30 mouse cellular contexts compared by ENCODE assay signal in genomic region chr9:80819070-80819469, GRCm38 (mm10).
"Had no signal": no experiment of that assay in that cellular context is flagged by ENCODE, and none has a peak within 500 bp of the region (broad histone marks: within the 10 kb centered on the region; RNA-seq: fewer than 3 reads in every experiment).

No protein-coding gene starts in this region.

- DNase-seq: left cerebral cortex, postnatal 4 days; liver; liver, embryonic 13.5 days; liver, postnatal 0 days; lung, adult 18-20 months; lung, adult 2 months; lung, embryonic 14.5 days; lung, postnatal 10 days; lung, postnatal 14 days; lung, postnatal 36 days; lung, postnatal 4 days; midbrain, embryonic 14.5 days had no signal

- H3K36me3 ChIP-seq: limb, embryonic 10.5 days; limb, embryonic 12.5 days; limb, embryonic 13.5 days; limb, embryonic 15.5 days; liver, embryonic 12.5 days; liver, embryonic 13.5 days; liver, embryonic 15.5 days; lung, embryonic 15.5 days; midbrain, embryonic 10.5 days; midbrain, embryonic 12.5 days; midbrain, embryonic 13.5 days; midbrain, embryonic 15.5 days; neural tube, embryonic 12.5 days had no signal

- H3K27ac ChIP-seq: limb, embryonic 10.5 days; limb, embryonic 12.5 days; limb, embryonic 13.5 days; limb, embryonic 15.5 days; liver, embryonic 12.5 days; liver, embryonic 13.5 days; liver, embryonic 14.5 days; liver, embryonic 15.5 days; lung, embryonic 15.5 days; macrophage; midbrain, embryonic 10.5 days; midbrain, embryonic 12.5 days; midbrain, embryonic 13.5 days; midbrain, embryonic 15.5 days; neural tube, embryonic 12.5 days had no signal

- ATAC-seq: liver, embryonic 12.5 days; liver, postnatal 0 days; lung, postnatal 0 days; midbrain, embryonic 13.5 days; midbrain, embryonic 15.5 days had no signal

- H3K4me2 ChIP-seq: limb, embryonic 12.5 days; limb, embryonic 13.5 days; limb, embryonic 15.5 days; liver, embryonic 11.5 days; liver, embryonic 12.5 days; liver, embryonic 13.5 days; liver, embryonic 15.5 days; lung, embryonic 14.5 days; lung, embryonic 15.5 days; midbrain, embryonic 12.5 days; midbrain, embryonic 13.5 days; midbrain, embryonic 15.5 days; neural tube, embryonic 12.5 days had no signal

- H3K27me3 ChIP-seq: limb, embryonic 12.5 days; limb, embryonic 13.5 days; limb, embryonic 15.5 days; liver, embryonic 12.5 days; liver, embryonic 13.5 days; liver, embryonic 15.5 days; lung, embryonic 15.5 days; megakaryocyte, embryonic 14.5 days; midbrain, embryonic 12.5 days; midbrain, embryonic 13.5 days; midbrain, embryonic 15.5 days; neural tube, embryonic 12.5 days had no signal

- H3K4me3 ChIP-seq: limb, embryonic 10.5 days; limb, embryonic 12.5 days; limb, embryonic 13.5 days; limb, embryonic 15.5 days; liver, embryonic 12.5 days; liver, embryonic 13.5 days; liver, embryonic 15.5 days; lung, embryonic 15.5 days; megakaryocyte, embryonic 14.5 days; midbrain, embryonic 10.5 days; midbrain, embryonic 12.5 days; midbrain, embryonic 13.5 days; midbrain, embryonic 15.5 days; myocyte; neural tube, embryonic 12.5 days had no signal

- H3K9me3 ChIP-seq: limb, embryonic 10.5 days; limb, embryonic 12.5 days; limb, embryonic 13.5 days; limb, embryonic 15.5 days; liver, embryonic 12.5 days; liver, embryonic 13.5 days; liver, embryonic 15.5 days; lung, embryonic 15.5 days; megakaryocyte, embryonic 14.5 days; midbrain, embryonic 10.5 days; midbrain, embryonic 12.5 days; midbrain, embryonic 13.5 days; midbrain, embryonic 15.5 days; neural tube, embryonic 12.5 days had no signal

- H3K9ac ChIP-seq: limb, embryonic 12.5 days; limb, embryonic 13.5 days; limb, embryonic 15.5 days; liver, embryonic 12.5 days; liver, embryonic 13.5 days; liver, embryonic 14.5 days; liver, embryonic 15.5 days; liver, postnatal 0 days; lung, embryonic 14.5 days; lung, embryonic 15.5 days; midbrain, embryonic 12.5 days; midbrain, embryonic 13.5 days; midbrain, embryonic 15.5 days; neural tube, embryonic 12.5 days had no signal

- H3K4me1 ChIP-seq: limb, embryonic 10.5 days; limb, embryonic 12.5 days; limb, embryonic 13.5 days; limb, embryonic 15.5 days; liver, embryonic 12.5 days; liver, embryonic 13.5 days; liver, embryonic 15.5 days; lung, embryonic 15.5 days; megakaryocyte, embryonic 14.5 days; midbrain, embryonic 10.5 days; midbrain, embryonic 12.5 days; midbrain, embryonic 13.5 days; midbrain, embryonic 15.5 days; neural tube, embryonic 12.5 days had no signal
